In the genomic region with DNA sequence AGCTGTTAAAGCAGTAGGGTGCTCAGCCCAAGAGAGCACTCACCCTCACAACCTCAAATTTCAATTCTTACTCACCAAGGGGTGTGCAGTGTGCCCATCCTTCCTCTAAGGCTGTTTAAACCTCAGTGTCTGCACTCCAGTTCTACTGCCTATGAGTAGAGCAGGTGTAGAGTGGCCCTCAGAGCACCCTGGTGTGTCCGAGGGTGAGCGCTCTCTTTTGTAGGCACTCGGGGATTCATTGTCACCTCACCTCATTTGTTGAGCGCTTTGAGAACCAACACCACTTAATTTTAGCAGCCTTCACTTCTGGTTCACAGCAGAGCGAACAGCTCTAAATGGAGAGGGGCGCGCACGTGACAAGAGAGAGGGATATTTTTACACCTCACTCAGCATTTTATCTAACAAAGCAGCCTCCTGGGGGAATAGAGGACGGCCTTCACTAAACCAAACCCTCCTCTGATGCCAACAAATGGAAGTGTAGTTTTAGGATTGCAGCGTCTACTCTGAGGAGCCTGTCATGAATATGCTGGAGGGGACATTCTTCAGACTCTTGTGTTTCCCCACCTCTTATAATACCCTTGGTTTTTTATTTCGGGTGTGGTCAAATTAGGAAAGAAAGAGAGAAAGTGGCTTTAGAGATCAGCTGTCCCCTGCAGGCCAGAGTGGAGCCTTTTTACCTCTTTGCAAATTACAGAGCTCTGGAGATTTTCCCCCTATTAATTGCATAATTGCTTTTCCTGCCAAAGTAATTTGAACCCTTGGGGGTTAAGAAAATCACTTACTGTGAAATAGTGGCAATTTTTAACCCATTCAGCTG, we compare ENCODE assay signal across 14 mouse cellular contexts.
A peak's percentile ranks its signal among the peaks of the same experiment; 100 is the strongest.
DNase-seq lines count a peak whose midpoint lies in the region; ATAC-seq lines count a peak whose summit lies in the region.
"Had no signal": no experiment of that assay in that cellular context is flagged by ENCODE, and none has a peak within 500 bp of the region (broad histone marks: within the 10 kb centered on the region; RNA-seq: fewer than 3 reads in every experiment).

No protein-coding gene starts in this region.

- DNase-seq in heart, adult 11 months, result peak; percentile 86
- no peak for DNase-seq in heart, postnatal 36 days
- DNase-seq in A20 (ENCODE audit: low read depth, low spot score), result peak; percentile 93
- DNase-seq in spleen, postnatal 4 days (ENCODE audit: low spot score in 2 of 2), result no peak
- DNase-seq in left cerebral cortex, postnatal 25 days (ENCODE audit: low spot score in 2 of 2), result no peak
- DNase-seq: cerebellum, adult 18-20 months; kidney, adult 2 months; lung, postnatal 10 days; thymus, postnatal 14 days had no signal

- intact Hi-C loops in heart, postnatal 36 days (cut with DNase I), result no loop called here
- intact Hi-C loops in left cerebral cortex, postnatal 25 days (cut with DNase I), result no loop called here

- peaks cover 15% of the 10 kb centered on the region for H3K4me1 ChIP-seq in forebrain, embryonic 12.5 days
- H3K4me1 ChIP-seq in heart, embryonic 15.5 days (replicated peaks), result peaks cover 8% of the 10 kb centered on the region; the same call in 1 of the 2 replicates
- H3K4me1 ChIP-seq: liver, embryonic 12.5 days had no signal

- H3K4me3 ChIP-seq in forebrain, embryonic 12.5 days (replicated peaks), result no peak overlapping the region
- peak overlapping the region; percentile 11; the same call in 1 of the 2 replicates for H3K4me3 ChIP-seq in heart, embryonic 15.5 days
- H3K4me3 ChIP-seq: liver, embryonic 12.5 days; midbrain, embryonic 12.5 days had no signal

- no peaks in the 10 kb centered on the region for H3K9me3 ChIP-seq in forebrain, embryonic 12.5 days
- no peaks in the 10 kb centered on the region for H3K9me3 ChIP-seq in heart, embryonic 15.5 days (replicated peaks)
- H3K9me3 ChIP-seq: liver, embryonic 12.5 days; midbrain, embryonic 12.5 days had no signal

- ATAC-seq in forebrain, embryonic 12.5 days (ENCODE audit: low FRiP score), result peak; percentile 76
- ATAC-seq in heart, embryonic 15.5 days (replicated peaks; ENCODE audit: insufficient number of reproducible peaks, insufficient read depth, low FRiP score, low read depth), result peak; percentile 76
- no peak for ATAC-seq in frontal cortex, adult (ENCODE audit: low TSS enrichment)
- ATAC-seq: liver, embryonic 12.5 days had no signal

- no peak overlapping the region for H3K9ac ChIP-seq in forebrain, embryonic 12.5 days
- H3K9ac ChIP-seq in heart, embryonic 15.5 days, result no peak overlapping the region
- H3K9ac ChIP-seq: liver, embryonic 12.5 days; midbrain, embryonic 12.5 days had no signal

- H3K36me3 ChIP-seq in forebrain, embryonic 12.5 days (replicated peaks), result no peaks in the 10 kb centered on the region
- no peaks in the 10 kb centered on the region for H3K36me3 ChIP-seq in heart, embryonic 15.5 days
- H3K36me3 ChIP-seq: liver, embryonic 12.5 days; midbrain, embryonic 12.5 days had no signal

- H3K4me2 ChIP-seq in forebrain, embryonic 12.5 days, result no peak overlapping the region
- peak overlapping the region; percentile 30 for H3K4me2 ChIP-seq in heart, embryonic 15.5 days
- H3K4me2 ChIP-seq: liver, embryonic 12.5 days; midbrain, embryonic 12.5 days had no signal

- H3K27ac ChIP-seq in forebrain, embryonic 12.5 days, result peak overlapping the region; percentile 42
- peak overlapping the region; percentile 87 for H3K27ac ChIP-seq in heart, embryonic 15.5 days
- H3K27ac ChIP-seq: liver, embryonic 12.5 days; midbrain, embryonic 12.5 days had no signal

- H3K27me3 ChIP-seq in forebrain, embryonic 12.5 days, result peaks cover 26% of the 10 kb centered on the region
- no peaks in the 10 kb centered on the region for H3K27me3 ChIP-seq in heart, embryonic 15.5 days
- H3K27me3 ChIP-seq: liver, embryonic 12.5 days; midbrain, embryonic 12.5 days had no signal

- 21% methylated on average over 11 of the region's 11 CpGs for WGBS in forebrain, embryonic 12.5 days
- 38% methylated on average over 11 of the region's 11 CpGs for WGBS in heart, embryonic 15.5 days

Comparison
In these comparisons a context has a peak if more than half of its experiments do, and no peak if none do; other contexts are left out.
1. DNase-seq: peak in heart, adult 11 months (single experiment) and A20 (single experiment); none in heart, postnatal 36 days (0 of 2), spleen, postnatal 4 days (0 of 2) and left cerebral cortex, postnatal 25 days (0 of 2).